Mouse (Mus musculus) cerebellum, adult 2 months (tissue): ENCODE results near the gene Dok1. TPM values are rescaled to one million over a fixed set of nuclear protein-coding genes. Genes with fewer than 3 reads are reported as not detected.

Source experiments
- DNase-seq, 2 experiments: peaks; one replicate each; pipeline ENCODE4 v3.0.0; 2021
- H3K27ac ChIP-seq: fragments of 200-500 bp; 2 replicates; pipeline ENCODE4 v1.5.1; 2012; ENCODE audit warnings: low read length, control low read depth, inconsistent platforms; ENCODE audit not compliant: insufficient read depth
- H3K27me3 ChIP-seq: fragments of 200-500 bp; 2 replicates; pipeline ENCODE4 v1.6.1; 2012; ENCODE audit warnings: inconsistent platforms, mild to moderate bottlenecking, low read length, moderate library complexity; ENCODE audit not compliant: control insufficient read depth, insufficient read depth
- H3K4me1 ChIP-seq: fragments of 200-500 bp; 2 replicates; pipeline ENCODE4 v1.6.1; 2011; ENCODE audit warnings: low read length; ENCODE audit not compliant: control insufficient read depth, insufficient read depth
- H3K4me3 ChIP-seq: fragments of 200-500 bp; replicated peaks from 2 replicates; pipeline ENCODE3; 2011; ENCODE audit warnings: mild to moderate bottlenecking, low read depth, low read length, control low read depth; ENCODE audit not compliant: insufficient read depth
- CTCF ChIP-seq: fragments of 200-500 bp; IDR thresholded peaks from 2 replicates; pipeline ENCODE4 v1.5.1; 2011; ENCODE audit warnings: low read depth, mild to moderate bottlenecking, control low read depth, low read length, moderate library complexity, borderline replicate concordance; ENCODE audit not compliant: insufficient read depth
- POLR2A ChIP-seq: fragments of 200-500 bp; IDR thresholded peaks from 2 replicates; pipeline ENCODE4 v1.6.1; 2011; ENCODE audit warnings: low read length, control low read depth, borderline replicate concordance; ENCODE audit not compliant: insufficient read depth
- WGBS: fragments of 180-500 bp; shearing (Covaris S2); methylation state at CpG from one replicate; pipeline ENCODE4 v1.1.7; 2018; 5-methylcytosine and 5-hydroxymethylcytosine counted together
- polyA plus RNA-seq: library from polyadenylated mRNA; depleted of rRNA; stranded (reverse); fragments of >200 nt; gene quantifications from 2 replicates; pipeline ENCODE4 v1.2.3, GENCODE M21; 2012

Dok1 gene
- polyA plus RNA-seq, 1 experiment: 1.7 TPM

DNA sequence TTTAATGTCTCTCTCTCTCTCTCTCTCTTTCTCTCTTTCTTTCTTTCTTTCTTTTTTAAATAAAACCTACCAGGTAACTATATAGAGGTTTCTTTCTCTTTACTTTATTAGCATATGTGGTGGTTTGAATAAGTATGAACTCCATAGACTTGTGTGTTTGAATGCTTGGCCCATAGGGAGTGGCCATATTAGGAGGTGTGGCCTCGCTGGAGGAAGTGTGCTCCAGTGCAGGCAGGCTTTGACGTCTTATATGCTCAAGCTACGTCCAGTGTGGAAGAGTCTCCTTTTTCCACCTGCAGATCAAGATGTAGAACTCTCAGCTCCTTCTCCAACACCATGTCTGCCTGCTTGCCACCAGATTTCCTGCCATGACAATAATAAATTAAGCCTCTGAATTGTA lies 14.2 kb downstream of the Dok1 start:
- TF ChIP-seq CTCF (no peak), POLR2A (no peak)
- 68% methylated on average over 3 of the region's 3 CpGs for WGBS
- no peak for DNase-seq
- H3K4me1 ChIP-seq: no peaks in the 10 kb centered on the region
- H3K27ac ChIP-seq: no peak overlapping the region
- no peaks in the 10 kb centered on the region for H3K27me3 ChIP-seq
- H3K4me3 ChIP-seq: no peak overlapping the region

DNA sequence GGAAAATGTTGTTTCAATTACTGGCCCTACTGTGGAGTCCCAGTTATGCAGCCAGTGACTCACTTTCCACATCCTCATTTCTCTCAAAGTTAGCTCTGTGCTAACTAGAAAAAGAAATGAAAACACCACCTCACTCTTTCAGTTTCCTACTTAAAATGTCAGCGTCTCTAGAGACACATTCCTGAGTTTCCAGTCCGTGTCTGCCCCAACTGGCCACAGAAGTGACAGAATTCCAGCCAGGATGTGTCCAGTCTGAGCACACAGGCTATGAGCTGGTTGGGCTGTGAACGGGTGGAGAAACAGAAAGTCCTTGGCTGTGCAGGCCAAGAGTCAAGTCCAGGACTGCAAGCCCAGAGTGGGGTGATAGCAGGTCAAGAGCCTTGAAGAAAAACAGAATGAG lies 16.1 kb downstream of the Dok1 start:
- no peak overlapping the region for H3K27ac ChIP-seq
- no peak for DNase-seq
- TF ChIP-seq POLR2A: no peak
- TF ChIP-seq CTCF: no peak
- H3K27me3 ChIP-seq: no peaks in the 10 kb centered on the region
- H3K4me1 ChIP-seq: no peaks in the 10 kb centered on the region
- no peak overlapping the region for H3K4me3 ChIP-seq
- 64% methylated on average over 3 of the region's 3 CpGs for WGBS

DNA sequence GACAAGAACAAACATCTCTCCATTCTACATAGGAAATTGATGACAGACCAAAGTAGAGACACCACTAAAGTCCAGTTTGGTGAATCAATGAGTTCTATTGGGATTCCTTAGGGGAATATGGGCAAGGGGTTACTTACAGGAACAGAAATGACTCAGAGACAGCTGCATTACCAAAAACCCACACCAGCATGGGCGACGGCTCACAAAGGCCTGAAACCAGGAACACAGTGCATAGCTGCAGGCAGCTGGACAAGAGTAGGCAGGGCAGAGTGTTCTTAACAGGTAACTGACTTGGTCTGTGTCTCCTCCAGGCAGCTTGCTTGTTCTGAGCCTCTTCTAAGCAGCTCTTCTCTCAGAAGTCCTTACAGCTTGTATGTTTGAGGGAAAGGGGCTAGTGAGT lies 17.5 kb downstream of the Dok1 start:
- Histone ChIP-seq H3K4me1 (no peaks in the 10 kb centered on the region), H3K27me3 (no peaks in the 10 kb centered on the region), H3K27ac (no peak overlapping the region), H3K4me3 (no peak overlapping the region)
- DNase-seq: no peak
- TF ChIP-seq POLR2A (no peak), CTCF (no peak)
- 89% methylated on average over 2 of the region's 2 CpGs for WGBS

DNA sequence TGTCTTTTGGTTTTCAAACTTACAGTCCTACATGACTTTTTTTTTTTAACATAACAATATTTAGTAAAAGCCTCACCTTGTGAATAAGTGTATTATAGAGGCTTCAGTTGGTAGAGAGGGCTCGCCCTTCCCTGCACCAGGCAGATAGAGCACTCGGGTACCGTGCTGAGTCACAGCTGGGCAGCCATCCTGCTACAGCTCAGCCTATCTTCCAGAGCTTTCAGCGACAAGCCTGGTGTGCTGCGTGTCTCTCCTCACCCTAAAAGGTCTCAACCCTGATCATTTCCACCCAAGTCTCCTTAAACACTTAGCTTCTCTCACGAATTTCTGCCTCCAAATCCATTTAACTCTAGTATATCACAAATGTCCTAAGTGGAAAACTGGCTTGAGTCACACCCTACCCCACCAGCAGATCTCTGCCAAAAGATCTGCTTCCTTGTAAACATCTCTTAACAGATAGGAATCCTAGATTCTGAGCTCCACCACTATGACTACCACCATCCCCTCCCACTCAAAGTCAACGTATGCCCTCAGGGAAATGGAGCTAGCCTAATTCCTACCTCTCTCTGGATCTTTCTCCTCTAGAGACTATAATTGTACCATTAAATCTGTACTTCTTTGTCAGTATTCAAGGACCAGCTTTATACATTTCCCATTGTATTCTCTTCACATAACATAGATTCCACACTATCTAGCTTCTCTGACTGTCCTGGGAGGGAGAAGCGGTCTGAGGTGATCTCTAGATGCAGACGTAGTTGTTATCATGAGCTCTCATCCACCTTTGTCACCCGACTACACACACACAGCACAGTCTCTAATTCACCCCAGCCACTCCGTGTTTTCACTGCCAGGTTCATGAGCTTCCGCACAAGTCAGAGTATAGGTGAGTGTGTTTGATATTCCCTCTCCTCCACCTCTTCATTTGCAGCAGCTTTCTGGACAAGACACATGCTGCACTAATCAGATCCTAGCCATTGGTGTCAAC lies 18.5 kb downstream of the Dok1 start:
- no peak overlapping the region for H3K4me3 ChIP-seq
- WGBS: 70% methylated on average over 12 of the region's 12 CpGs
- H3K27ac ChIP-seq: no peak overlapping the region
- H3K4me1 ChIP-seq: no peaks in the 10 kb centered on the region
- DNase-seq: no peak
- no peaks in the 10 kb centered on the region for H3K27me3 ChIP-seq
- TF ChIP-seq POLR2A: no peak
- TF ChIP-seq CTCF: no peak

DNA sequence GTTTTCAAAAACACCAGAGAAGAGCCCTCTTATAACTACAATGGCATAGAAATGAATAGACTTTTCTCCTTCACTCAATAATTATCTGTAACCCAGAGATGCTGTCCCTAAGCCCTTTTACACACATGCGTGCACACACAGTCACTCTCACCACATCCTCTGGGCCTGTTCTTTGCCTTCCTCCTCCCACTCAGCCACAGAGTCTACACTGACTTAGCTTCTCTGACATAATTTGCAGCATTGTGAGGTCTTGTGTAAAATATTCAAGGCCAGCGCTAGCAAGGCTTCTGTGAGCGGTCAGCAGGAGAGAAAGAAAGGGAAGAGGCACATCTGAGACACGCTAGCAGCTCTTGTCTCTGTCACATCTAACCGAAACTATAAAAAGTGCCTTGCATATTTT lies 19.8 kb downstream of the Dok1 start:
- Histone ChIP-seq H3K4me3 (no peak overlapping the region), H3K4me1 (no peaks in the 10 kb centered on the region), H3K27ac (no peak overlapping the region), H3K27me3 (no peaks in the 10 kb centered on the region)
- WGBS: 77% methylated on average over 5 of the region's 5 CpGs
- no peak for TF ChIP-seq POLR2A
- TF ChIP-seq CTCF: no peak
- no peak for DNase-seq

DNA sequence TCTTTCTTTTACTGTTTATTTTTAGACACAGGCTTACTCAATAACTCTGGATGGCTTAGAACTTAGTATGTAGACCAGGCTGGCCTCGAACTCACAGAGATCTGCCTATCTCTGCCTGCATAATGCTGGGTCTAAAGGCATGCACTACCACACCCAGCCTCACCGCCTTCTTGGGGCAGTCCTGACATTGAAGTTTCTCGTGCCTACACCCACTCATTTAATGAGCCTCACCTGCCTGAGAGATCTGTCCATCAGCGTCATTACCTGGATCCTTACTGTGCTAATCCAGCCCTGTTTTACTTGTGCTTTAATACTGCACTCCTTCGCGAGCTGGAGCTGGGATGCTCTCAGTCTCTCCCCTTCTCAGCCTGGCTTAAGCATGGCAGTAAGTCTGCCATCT lies 21.5 kb downstream of the Dok1 start:
- Histone ChIP-seq H3K27me3 (no peaks in the 10 kb centered on the region), H3K4me1 (no peaks in the 10 kb centered on the region), H3K4me3 (no peak overlapping the region), H3K27ac (no peak overlapping the region)
- WGBS: 78% methylated on average over 6 of the region's 6 CpGs
- DNase-seq: no peak
- no peak for TF ChIP-seq CTCF
- TF ChIP-seq POLR2A: no peak

DNA sequence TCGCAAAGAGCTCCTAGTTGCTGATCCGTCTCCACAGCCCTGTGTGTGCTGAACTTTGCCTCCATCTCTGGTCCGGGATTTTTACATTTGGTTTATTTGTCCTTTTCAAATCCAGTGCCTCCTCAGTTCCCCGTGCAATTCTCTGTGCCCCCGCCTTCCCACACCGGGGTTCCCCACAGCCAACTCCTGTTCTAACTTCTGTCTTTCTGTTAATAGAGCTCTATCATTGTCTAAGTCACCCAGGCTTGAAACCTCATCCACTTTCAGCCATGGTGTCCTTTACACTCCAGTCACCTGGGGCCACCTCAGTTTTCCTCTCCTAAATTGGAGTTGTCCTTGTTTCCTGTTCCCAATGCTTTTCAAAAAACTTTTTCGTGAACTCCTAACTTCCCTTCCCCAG lies 22.0 kb downstream of the Dok1 start:
- no peak overlapping the region for H3K4me3 ChIP-seq
- 80% methylated on average over 7 of the region's 7 CpGs for WGBS
- DNase-seq: no peak
- no peak overlapping the region for H3K27ac ChIP-seq
- H3K27me3 ChIP-seq: no peaks in the 10 kb centered on the region
- no peak for TF ChIP-seq CTCF
- TF ChIP-seq POLR2A: no peak
- no peaks in the 10 kb centered on the region for H3K4me1 ChIP-seq

DNA sequence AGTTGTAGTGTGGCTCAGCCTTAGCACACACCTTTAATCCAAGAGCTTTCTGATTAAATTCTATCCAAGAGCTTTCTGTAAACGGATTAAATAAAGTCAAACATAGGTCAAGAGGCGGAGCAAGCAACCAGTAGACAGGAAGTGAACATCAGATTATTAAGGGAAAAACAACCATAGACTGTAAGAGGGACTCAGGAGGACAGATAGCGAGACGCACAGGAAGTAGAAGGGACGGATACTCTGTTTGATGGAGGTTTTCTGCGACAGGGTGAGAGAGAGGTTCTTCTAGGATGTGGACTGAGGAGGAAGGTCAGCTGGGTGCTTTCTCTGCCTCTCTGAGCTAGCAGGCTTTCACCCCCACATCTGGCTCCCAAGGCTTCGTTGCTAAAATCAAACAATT lies 23.3 kb downstream of the Dok1 start:
- 64% methylated on average over 7 of the region's 7 CpGs for WGBS
- no peak overlapping the region for H3K4me3 ChIP-seq

More for the DNA sequence above, 23.3 kb downstream of the Dok1 start:
- no peak for TF ChIP-seq POLR2A
- TF ChIP-seq CTCF: no peak
- Histone ChIP-seq H3K4me1 (no peaks in the 10 kb centered on the region), H3K27me3 (no peaks in the 10 kb centered on the region), H3K27ac (no peak overlapping the region)
- DNase-seq: no peak
